Mouse (Mus musculus): ENCODE measurements at regions not wholly inside any gene's neighbourhood (a gene's known extent, or its start where the extent isn't known, plus 50 kb on each side); places are given as distances from the start of the nearest gene placed in this dataset.

- no peak for DNase-seq
Measured at GRCm38 (mm10) chr13:3752334-3752733, 51.8 kb downstream of the Calml3 start.

- no peak for DNase-seq
Measured at GRCm38 (mm10) chr13:3751222-3751621, 52.9 kb downstream of the Calml3 start.

- DNase-seq = peak; percentile 79
Measured at GRCm38 (mm10) chr13:3750756-3751155, 53.4 kb downstream of the Calml3 start.

- peak; percentile 38 for DNase-seq
Measured at GRCm38 (mm10) chr13:3749646-3750045, 54.5 kb downstream of the Calml3 start.

GRCm38 (mm10) chr13:3748859-3749258 is 55.3 kb downstream of the Calml3 start:
- no peak for DNase-seq

GRCm38 (mm10) chr13:3746524-3746923 is 57.6 kb downstream of the Calml3 start:
- no peak for DNase-seq

- DNase-seq = no peak
Measured at GRCm38 (mm10) chr13:3744870-3745269, 59.2 kb downstream of the Calml3 start.

GRCm38 (mm10) chr13:3743692-3744457 is 60.2 kb downstream of the Calml3 start:
- peak; percentile 53 for DNase-seq

GRCm38 (mm10) chr13:3742763-3743401 is 61.2 kb downstream of the Calml3 start:
- no peak for DNase-seq

- no peak for DNase-seq
Measured at GRCm38 (mm10) chr13:3742094-3742730, 61.9 kb downstream of the Calml3 start.

- no peak for DNase-seq
Measured at GRCm38 (mm10) chr13:3730699-3731021, 73.5 kb downstream of the Calml3 start.

- DNase-seq = no peak
Measured at GRCm38 (mm10) chr13:3729926-3730698, 74.0 kb downstream of the Calml3 start.

GRCm38 (mm10) chr13:3728888-3729287 is 75.2 kb downstream of the Calml3 start:
- no peak for DNase-seq

GRCm38 (mm10) chr13:3726331-3726781 is 77.8 kb downstream of the Calml3 start:
- DNase-seq = no peak

- no peak for DNase-seq
Measured at GRCm38 (mm10) chr13:3725803-3726202, 78.3 kb downstream of the Calml3 start.

GRCm38 (mm10) chr13:3724313-3724712 is 79.8 kb downstream of the Calml3 start:
- DNase-seq = no peak

GRCm38 (mm10) chr13:3723458-3724143 is 80.5 kb downstream of the Calml3 start:
- DNase-seq = no peak

GRCm38 (mm10) chr13:3715019-3715418 is 81.2 kb downstream of the Asb13 start:
- no peak for DNase-seq

- no peak for DNase-seq
Measured at GRCm38 (mm10) chr13:3712497-3713160, 78.8 kb downstream of the Asb13 start.

- DNase-seq = no peak
Measured at GRCm38 (mm10) chr13:3712088-3712487, 78.3 kb downstream of the Asb13 start.

- no peak for DNase-seq
Measured at GRCm38 (mm10) chr13:3709982-3710618, 76.3 kb downstream of the Asb13 start.

All from kidney, adult 18-20 months (tissue).